Mouse (Mus musculus) layer of hippocampus, postnatal 25 days (tissue): Measurements from ENCODE around the gene Alg13. TPM values are rescaled to one million over a fixed set of nuclear protein-coding genes. Genes with fewer than 3 reads are reported as not detected.

Source experiments
- DNase-seq, 2 experiments: peaks; one replicate each; pipeline ENCODE4 v3.0.0; 2022; ENCODE audit warnings: mixed read lengths in 2 of 2, low spot score in 1 of 2; ENCODE audit errors: extremely low spot score in 1 of 2
- total RNA-seq, 2 experiments: library from RNA; stranded (reverse); gene quantifications; 2 replicates each; pipeline ENCODE4 v1.2.3; 2021

Gene Alg13
- 10 to 100 TPM in 1 of 2 experiments, 1 to 10 TPM in 1; 9.9 to 10.8 TPM for total RNA-seq

DNA sequence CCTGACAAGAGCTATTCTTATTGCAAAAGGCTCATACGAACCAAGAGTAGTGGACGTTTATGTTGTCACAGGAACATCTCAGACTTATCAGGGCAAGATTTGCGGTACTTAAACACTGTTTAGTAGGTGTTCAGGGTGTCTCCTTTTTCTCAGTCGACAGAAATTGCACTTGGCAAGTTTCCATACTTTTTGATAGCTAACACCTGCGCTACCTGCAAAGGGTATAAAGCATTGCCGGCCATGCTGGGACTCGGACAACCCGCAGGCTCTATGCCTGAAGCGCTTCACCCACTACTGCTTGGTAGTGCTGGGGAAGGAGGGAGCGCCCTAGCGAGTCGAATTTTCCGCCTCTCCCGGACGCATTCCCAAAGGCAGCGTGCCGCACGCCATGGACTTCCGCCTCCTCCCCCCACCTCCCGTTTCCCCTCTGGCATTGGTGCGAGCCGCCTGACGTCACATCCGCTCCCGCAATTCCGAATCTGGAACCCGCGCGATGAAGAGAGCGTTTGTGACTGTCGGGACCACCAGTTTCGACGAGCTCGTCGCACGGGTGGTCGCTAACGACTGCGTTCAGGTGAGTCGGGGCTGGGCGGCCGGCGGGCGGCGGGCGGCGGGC, at the start of gene Alg13:
TSS of gene Alg13 (plus strand) at position 257 of the 616 bp plus-strand sequence.
- DNase-seq: peak; percentile 52 to 70

DNA sequence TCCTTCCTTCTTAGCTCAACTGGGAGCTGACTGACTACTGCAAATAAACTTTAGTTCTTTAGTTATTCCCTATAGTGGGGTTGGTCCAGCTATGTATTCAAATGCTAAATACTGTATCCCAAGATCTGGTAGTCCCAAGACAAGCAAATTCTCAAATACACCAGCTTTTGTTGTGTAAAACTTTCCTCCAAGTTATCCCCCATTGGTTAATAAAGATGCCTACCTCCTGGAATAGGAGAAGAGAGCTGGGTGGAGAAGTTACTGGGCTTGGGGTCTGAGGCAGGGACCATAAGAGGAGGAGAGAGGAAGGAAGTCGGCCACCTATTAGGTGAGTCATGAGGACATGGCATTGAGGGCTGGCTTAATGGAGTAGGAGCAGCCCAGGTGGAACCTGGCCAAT, 49.0 kb upstream of the Alg13 start:
- no peak for DNase-seq

DNA sequence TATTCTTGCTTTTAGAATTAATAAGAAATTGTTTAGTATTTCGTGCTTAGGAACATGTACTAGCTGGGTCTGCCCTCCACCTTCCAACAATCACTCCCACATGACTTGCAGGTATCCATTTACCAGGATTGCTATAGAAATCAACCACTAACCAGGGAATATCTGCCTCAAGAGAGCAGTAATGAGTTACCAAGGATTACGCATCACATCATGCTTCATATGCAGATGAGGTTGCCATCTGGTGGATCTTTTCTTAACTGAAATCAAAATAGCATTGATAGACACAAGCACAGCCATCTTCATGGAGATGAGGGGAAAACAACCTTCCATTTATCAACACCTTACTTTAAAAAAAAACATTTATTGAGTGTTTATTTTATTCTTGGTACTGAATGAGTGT, 16.1 kb upstream of the Alg13 start:
- DNase-seq: no peak

DNA sequence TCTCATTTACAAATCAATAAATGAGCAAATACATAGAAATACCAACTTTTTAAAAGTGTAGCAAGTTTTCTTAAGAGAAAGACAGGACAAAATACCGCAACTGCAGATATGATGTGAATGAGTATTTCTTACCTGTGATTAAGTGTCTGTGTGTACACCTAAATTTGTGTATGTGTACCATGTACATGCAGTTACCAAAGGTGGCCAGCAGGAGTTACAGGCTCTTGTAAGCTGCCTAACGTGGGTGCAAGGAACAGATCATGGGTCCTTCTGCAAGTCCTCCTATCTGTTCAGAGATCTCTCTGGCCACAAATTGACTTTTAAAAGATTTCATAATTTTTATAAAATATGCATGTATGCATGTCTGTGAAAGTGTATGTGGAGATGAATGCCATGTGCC, 11.9 kb upstream of the Alg13 start:
- DNase-seq: no peak

DNA sequence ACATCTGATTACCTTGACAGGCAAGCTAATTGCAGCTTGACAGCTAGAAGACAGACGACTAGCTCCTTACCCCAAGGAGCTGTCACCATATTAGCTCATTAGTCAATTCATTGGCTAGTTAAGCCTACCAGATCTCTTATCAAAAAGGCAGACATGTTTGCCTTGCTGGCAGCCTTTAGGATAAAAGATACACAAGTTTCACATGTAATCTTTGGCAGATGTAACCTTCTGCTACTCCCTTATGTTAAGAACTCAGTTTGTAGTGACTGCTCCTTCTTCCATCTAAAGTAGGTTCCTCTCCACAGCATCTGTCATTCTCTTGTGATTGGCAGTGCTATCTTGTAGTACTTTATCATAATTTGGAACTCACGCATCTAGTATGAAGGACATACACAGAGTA, 3.6 kb upstream of the Alg13 start:
- DNase-seq: no peak

DNA sequence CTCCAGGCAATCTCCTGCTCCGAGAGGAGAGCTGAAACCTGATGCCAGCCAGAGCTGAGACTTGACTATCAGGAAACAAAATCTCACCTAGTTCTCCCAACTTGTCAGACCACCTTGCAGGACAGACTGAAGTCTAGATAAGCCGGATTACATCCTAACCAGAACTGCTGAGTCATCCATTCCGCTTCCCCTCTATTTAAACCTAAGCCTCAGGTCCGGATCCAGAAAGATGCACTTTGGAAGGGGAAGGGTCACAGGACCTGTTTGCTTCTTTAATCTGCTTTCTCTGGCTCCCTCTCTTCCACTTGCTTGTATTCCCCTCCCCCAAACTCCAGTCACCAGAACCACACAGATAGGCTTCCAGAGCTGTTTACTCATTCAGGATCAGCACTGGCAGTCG, 2.6 kb upstream of the Alg13 start:
- DNase-seq: no peak

DNA sequence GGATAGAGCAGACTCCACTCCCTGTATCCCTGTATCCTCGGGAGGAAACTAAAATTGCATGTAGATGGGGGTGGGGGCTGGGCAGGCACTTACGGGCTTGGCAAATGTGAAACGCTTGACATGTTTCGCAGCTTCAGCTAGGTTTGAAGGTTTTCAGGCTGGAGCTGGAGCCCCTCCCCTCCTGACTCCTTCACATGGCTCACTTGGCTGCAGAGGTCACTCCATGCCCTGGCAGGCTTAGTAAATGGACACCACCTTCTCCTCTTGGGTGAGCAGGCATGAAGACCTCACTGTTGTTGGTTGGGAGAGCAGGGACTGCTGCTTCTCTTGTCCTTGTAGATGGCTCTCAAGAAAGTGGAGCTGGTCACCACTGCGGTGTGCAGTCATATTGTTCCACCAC, 1.6 kb upstream of the Alg13 start:
- no peak for DNase-seq

DNA sequence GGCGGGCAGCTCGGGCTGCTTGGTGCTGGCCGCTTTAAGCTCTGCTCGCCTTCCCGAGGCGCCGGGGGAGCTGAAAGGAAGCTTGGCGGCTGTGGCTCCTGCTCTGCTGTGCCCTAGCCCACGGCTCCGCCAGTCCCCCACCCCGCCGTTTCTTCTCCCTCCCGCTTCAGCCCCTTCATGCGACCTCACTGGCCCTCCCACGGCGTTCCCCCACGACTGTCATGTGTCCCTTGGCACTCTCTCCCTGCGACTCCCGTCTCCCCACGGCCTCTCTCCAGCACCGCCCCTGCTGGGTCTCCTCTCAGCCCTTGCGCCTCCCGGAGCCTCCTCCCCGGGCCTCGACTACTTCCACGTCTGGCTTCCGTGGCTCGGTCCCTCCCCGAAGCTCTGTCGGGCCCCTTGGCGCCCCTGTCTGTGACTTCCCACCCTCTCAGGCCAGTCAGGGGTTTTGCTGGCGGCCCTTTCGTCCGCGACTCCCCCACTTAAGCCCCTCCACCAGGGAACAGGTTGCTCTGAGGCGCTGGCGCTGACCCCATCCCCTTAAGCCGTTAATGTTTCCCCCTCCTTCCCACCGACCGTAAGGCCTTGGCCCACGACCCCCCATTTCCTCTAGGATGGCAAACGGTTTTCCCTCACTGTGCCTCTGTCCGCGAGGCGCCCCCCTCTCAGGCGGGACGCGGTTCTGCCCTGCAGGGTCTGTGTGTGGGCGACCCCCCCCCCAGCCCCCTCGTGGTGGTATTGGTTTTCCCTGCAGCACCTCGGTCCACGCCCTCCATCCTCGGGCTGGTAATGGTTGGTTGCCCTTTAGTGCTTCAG, 768 bp downstream of the Alg13 start:
- DNase-seq: no peak

DNA sequence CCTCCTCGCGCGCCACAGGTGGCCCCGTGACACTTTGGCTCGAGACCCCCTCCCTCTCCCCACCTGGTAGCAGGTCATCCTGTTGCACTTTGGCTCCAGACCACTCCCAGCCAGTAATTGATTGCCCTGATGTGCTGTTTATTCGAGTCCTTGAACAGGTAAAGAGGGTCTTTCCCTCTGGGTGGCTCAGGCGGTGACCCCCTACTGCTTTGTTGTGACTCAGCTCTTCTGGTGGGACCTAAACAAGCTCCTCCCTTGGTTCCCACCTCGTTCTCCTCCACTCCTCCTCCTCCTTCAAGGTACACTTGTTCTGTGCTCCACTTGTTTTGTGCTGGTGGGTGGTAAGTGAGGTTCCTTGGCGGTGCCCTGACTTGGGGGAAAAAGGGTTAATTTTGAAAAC, 1.8 kb downstream of the Alg13 start:
- no peak for DNase-seq

DNA sequence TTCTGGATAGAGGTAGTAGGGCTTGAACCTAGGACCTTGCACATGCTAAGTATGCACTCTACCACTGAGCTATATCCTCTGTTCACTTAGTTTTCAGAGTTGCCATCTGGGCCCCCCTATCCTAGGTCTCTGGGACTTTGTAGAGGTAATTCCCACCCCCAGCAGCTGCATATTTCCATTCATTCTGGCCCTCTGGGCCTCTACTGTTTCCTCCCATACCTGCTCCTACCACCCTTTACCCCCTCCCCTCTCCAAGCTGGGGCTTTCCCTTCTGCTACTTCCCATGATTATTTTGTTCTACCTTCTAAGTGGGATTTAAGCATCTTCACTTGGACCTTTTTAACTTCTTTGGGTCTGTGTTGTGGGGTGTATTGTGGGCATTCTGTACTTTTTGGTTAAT, 7.8 kb downstream of the Alg13 start:
- DNase-seq: no peak

DNA sequence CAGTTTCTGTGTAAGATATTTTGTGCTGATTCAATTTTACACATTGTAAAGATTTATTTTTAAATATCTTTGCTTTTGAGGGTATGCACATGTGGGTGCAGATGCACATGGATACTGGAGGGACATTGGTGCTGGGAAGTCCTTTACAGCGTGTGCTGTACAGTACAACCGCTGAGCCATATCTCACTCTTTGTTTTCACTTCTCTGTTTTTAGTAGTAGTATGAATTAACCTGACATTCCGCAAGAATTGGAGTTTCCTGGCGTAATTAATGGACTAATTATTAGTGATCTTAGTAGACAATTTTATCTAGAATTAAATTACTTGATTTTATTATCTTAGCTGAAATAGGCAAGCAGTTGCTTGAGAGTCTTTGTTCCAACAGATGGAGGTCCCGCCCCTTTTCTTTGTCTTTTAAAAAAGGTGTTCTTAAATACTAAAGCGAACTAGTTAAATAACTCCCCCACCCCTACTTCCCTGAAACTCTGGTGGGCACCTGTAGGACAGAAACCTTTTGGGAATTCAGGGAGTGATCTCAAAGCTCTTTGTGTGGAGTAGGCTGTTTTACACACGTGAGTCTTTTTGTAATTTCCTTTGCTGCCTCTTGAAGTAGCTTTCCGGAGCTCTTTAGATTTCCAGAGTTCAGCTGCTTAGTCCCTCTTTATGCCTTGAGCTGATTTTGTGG, 17.9 kb downstream of the Alg13 start:
- DNase-seq: no peak

DNA sequence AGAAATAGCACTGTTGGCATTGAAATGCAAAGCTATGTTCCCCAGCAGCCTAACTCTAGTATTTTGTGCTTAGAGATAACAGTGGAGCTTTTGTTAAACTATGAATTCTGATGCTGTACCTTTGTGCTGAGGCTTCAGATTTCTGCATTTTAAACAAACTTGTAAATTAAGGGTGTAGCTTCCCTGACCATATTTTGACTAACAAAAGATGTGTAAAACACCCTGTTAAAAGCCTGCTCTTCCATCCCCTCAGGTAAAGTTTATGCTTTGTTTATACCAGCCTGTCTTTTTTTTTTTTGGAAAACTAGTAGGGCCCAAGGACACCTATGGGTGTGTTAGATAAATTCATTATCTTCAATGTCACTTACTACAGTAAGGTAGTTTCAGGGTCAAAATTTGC, 20.3 kb downstream of the Alg13 start:
- DNase-seq: no peak

DNA sequence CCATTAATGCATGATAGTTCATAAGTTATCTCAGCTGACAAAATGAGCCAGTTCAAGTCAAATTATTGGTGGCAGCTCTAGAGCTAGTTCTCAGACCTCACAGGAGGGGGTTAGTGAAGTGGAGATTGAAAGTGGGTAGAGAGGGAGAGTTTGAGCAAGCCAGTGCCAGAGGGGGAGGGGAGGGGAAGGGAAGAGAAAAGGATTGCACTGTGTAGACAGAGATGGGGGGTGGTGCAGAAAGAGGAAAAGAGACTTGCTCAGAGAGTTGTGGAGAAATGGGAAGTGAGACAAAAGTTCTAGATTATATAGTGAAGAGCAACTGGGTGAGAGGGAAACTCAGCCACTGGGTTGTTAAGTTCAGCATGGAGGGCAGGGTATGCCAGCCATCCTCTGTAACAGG, 20.8 kb downstream of the Alg13 start:
- no peak for DNase-seq

DNA sequence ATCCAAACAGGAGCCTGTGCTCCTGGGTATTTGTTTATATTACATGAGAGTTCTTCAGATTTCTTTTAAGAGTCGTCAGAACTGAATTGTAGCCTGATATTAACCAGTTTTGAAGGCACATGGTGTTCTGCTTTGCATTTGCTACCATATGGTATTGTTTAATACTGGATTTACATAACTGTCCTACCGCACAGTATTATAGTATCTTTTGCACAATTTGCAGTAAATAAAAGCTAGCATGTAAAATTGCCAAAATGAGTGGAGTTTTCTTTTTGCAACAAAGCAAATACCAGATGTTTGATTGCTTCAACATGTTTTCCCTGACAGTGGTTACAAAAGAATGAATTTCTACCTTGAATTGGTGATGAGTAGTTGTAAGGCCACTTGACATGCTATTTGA, 56.6 kb downstream of the Alg13 start:
- DNase-seq: no peak

DNA sequence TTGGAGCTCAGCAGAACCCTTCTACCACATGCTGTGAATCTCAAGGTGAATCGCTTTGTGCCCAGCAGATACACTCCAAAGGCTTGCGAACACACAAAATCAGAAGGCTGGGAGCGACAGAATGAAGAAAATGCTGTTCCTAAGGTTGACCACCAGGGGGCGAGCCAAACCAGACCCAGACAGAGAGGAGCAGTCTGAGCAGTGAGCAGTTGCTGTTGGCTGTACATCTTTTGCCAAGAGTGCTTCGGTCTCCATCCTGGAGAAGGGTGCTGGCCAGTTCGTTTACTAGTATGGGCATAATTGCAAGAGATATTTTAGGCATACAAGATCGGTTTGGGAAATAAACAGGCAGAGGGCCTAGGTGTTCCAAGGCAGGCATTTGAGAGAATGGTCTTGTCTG, 85.9 kb downstream of the Alg13 start:
- peak; percentile 40 to 50 for DNase-seq

DNA sequence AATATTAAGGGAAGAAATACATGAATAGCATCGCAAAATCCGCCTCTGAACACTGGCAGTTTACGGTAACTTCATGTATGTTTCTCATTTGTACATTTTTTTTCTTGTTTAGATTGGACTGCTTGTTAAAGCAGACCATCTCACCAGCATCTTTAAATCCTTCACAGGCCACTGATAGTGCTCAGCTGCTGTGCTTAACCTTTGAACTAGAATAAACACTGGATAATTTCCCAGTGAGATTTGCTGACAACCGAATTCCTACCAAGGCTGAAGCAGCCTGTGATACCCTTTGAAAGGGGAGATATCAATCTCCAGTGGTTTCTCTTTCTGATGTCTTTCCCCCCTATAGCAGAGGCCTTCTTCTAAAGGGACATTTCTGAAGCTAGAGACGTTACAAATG, 90.4 kb downstream of the Alg13 start:
- DNase-seq: no peak

DNA sequence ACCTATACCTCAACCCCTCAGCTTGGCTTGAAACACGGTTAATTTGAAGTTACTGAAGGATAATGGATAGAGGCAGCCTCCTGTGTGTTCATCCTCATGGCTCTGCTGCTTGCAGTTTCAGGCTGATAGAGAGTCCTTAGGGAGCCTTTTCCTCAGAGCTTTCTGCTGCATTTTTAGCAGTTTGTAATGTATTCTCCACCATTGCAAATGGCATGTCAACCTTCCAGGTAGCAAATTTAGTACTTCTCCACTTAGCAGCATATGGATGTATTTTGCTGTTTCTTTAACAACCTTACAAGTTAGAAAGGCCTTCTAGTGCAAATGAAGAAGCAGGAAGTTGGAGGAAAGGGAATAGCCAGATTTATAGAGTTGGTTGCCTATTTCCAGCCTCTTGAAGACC, 102.7 kb downstream of the Alg13 start:
- no peak for DNase-seq

DNA sequence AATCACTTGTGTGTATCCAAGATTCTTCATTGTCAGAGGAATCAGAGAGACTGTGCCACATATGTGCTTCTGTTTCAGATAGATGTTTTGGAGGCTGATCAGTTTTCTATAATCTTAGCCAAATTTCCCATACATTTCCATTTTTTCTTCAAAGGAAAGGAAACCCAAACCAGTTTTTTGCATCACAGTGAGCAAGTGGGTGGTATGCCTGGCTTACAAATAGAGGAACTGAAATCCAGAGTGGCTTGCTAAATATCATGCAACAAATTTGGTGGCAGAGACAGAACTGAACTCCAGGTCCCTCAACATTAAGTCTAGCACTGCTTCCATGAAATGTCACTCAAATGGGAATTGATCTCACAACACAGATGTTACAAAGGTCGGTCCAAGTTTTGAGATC, 103.5 kb downstream of the Alg13 start:
- DNase-seq: no peak

DNA sequence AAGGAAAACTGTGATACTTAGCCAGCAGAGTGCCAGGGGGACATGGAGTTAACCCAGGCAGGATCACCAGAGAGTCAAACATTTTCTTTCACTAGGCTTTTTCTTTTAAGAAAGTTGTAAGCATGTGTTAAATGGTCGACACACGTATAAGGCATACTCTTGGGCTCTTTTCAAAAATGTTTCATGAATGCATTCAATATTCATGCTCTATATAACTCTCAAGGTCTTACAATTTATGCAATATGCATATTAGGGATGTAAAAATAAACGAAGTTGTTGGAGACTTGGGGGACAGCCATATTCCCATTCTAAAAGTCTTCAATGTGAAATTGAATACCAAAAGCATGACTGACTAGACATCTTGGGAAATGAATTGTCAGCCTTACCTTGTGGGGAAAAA, 106.2 kb downstream of the Alg13 start:
- DNase-seq: no peak
